ENCODE assay signal across 36 mouse cellular contexts in the genomic region with DNA sequence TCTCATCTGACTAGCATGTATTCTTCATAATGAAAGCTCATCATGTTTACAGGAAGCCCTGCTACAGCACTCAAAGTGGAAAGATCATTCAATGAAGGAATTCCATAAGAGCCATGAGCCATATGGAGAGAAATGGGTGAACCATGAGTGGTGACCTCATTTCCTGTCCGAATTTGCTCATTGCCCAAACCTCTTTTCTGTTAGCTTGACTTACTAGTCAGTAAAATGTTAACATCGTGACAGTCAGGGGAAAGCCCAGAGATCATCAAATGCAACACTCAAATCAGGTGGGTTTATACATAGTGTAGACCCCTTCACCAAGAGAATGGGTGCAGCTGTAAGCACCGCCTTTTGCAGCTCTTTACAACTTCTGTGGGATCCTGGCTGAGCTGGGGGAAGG. TPM values are rescaled to one million over a fixed set of nuclear protein-coding genes. Genes with fewer than 3 reads are reported as not detected.
"Had no signal": no experiment of that assay in that cellular context is flagged by ENCODE, and none has a peak within 500 bp of the region (broad histone marks: within the 10 kb centered on the region; RNA-seq: fewer than 3 reads in every experiment).

No protein-coding gene starts in this region.

- DNase-seq: heart, postnatal 10 days; heart, postnatal 14 days; heart, postnatal 36 days; heart, postnatal 4 days; kidney, adult 11 months; kidney, adult 18-20 months; kidney, adult 2 months; kidney, adult 8-10 months; kidney, adult 9 months; kidney, postnatal 10 days; kidney, postnatal 14 days; kidney, postnatal 25 days; kidney, postnatal 36 days; kidney, postnatal 4 days; layer of hippocampus, adult 9-11 months; layer of hippocampus, postnatal 36 days had no signal

- H3K36me3 ChIP-seq: heart, embryonic 10.5 days; heart, embryonic 12.5 days; heart, embryonic 13.5 days; heart, embryonic 15.5 days; hindbrain, embryonic 10.5 days; hindbrain, embryonic 12.5 days; hindbrain, embryonic 13.5 days; hindbrain, embryonic 15.5 days; intestine, embryonic 15.5 days; kidney, embryonic 15.5 days had no signal

- H3K9ac ChIP-seq: heart, embryonic 12.5 days; heart, embryonic 13.5 days; heart, embryonic 15.5 days; hindbrain, embryonic 12.5 days; hindbrain, embryonic 13.5 days; hindbrain, embryonic 14.5 days; hindbrain, embryonic 15.5 days; intestine, embryonic 15.5 days; kidney, embryonic 15.5 days had no signal

- H3K4me3 ChIP-seq: heart, embryonic 10.5 days; heart, embryonic 12.5 days; heart, embryonic 13.5 days; heart, embryonic 15.5 days; hindbrain, embryonic 10.5 days; hindbrain, embryonic 12.5 days; hindbrain, embryonic 13.5 days; hindbrain, embryonic 15.5 days; intestine, embryonic 15.5 days; kidney, embryonic 15.5 days; layer of hippocampus, adult 2 months; left cerebral cortex, adult 2 months had no signal

- H3K27me3 ChIP-seq: heart, embryonic 12.5 days; heart, embryonic 13.5 days; heart, embryonic 15.5 days; hindbrain, embryonic 12.5 days; hindbrain, embryonic 13.5 days; hindbrain, embryonic 15.5 days; intestine, embryonic 15.5 days; kidney, embryonic 15.5 days had no signal

- H3K9me3 ChIP-seq: heart, embryonic 10.5 days; heart, embryonic 12.5 days; heart, embryonic 13.5 days; heart, embryonic 15.5 days; hindbrain, embryonic 10.5 days; hindbrain, embryonic 12.5 days; hindbrain, embryonic 13.5 days; hindbrain, embryonic 15.5 days; intestine, embryonic 15.5 days; kidney, embryonic 15.5 days had no signal

- H3K27ac ChIP-seq: heart, embryonic 10.5 days; heart, embryonic 13.5 days; heart, embryonic 15.5 days; hindbrain, embryonic 10.5 days; hindbrain, embryonic 12.5 days; hindbrain, embryonic 13.5 days; hindbrain, embryonic 14.5 days; hindbrain, embryonic 15.5 days; hindbrain, postnatal 0 days; intestine, embryonic 15.5 days; kidney, embryonic 15.5 days; kidney, postnatal 0 days; layer of hippocampus, adult 2 months; left cerebral cortex, adult 2 months had no signal

- H3K4me1 ChIP-seq: heart, embryonic 10.5 days; heart, embryonic 12.5 days; heart, embryonic 13.5 days; heart, embryonic 15.5 days; hindbrain, embryonic 10.5 days; hindbrain, embryonic 12.5 days; hindbrain, embryonic 13.5 days; hindbrain, embryonic 15.5 days; intestine, embryonic 15.5 days; kidney, embryonic 15.5 days had no signal

- ATAC-seq: hindbrain, embryonic 16.5 days; hindbrain, postnatal 0 days; inflammation-experienced regulatory T-cells, adult 6 months; intestine, embryonic 15.5 days; intestine, embryonic 16.5 days; intestine, postnatal 0 days had no signal

- H3K4me2 ChIP-seq: heart, embryonic 11.5 days; heart, embryonic 12.5 days; heart, embryonic 13.5 days; heart, embryonic 15.5 days; hindbrain, embryonic 12.5 days; hindbrain, embryonic 13.5 days; hindbrain, embryonic 14.5 days; hindbrain, embryonic 15.5 days; intestine, embryonic 15.5 days; kidney, embryonic 15.5 days had no signal

RNA-seq across cellular contexts. Expression of a gene that starts 36.8 kb away (rescaled TPM):
- polyA plus RNA-seq: inflammation-experienced regulatory T-cells, adult 6 months had no signal
